Mouse (Mus musculus): ENCODE results near the gene Pde4d. TPM values are rescaled to one million over a fixed set of nuclear protein-coding genes. Genes with fewer than 3 reads are reported as not detected.

The Pde4d gene
- polyA plus RNA-seq, 2 experiments = 11.7 to 17.3 TPM

DNA sequence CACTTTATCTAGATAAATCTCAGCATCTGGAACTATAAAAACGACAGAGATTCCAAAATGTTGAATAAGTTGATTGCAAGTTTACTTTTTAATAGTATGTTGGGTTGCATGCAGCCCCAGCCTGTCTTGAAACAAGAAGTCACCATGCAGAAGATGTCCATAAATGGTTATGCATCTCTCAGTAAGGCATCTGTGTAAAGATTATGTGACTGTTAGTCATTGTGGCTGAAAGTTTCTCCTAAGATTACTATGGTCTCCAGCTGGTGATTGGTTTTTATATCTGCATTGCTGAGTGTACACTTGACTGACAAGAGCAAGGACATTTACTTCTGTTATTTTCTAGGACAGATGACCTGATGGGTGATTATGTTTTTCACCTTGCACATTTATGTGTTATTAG lies 1265.6 kb downstream of the Pde4d start:
- no peak for TF ChIP-seq POLR2A (IDR thresholded peaks at IDR 0.05; ENCODE audit: borderline replicate concordance, extremely low read depth, insufficient read depth, insufficient read length)
- DNase-seq (ENCODE audit: low spot score) (no peak), ATAC-seq (ENCODE audit: low FRiP score, low read depth) (no peak)
- Histone ChIP-seq H3K9me3 (ENCODE audit: control insufficient read depth, low read length) (no peaks in the 10 kb centered on the region), H3K9ac (ENCODE audit: low read depth, low read length, severe bottlenecking) (no peak overlapping the region), H3K4me2 (replicated peaks; ENCODE audit: low read depth, low read length, severe bottlenecking) (no peak overlapping the region), H3K27ac (replicated peaks; ENCODE audit: low read depth, low read length) (no peak overlapping the region), H3K4me1 (ENCODE audit: control insufficient read depth, insufficient read depth, low read length) (no peaks in the 10 kb centered on the region), H3K36me3 (ENCODE audit: control insufficient read depth, insufficient read depth, low read length) (no peaks in the 10 kb centered on the region), H3K4me3 (replicated peaks; ENCODE audit: low read length) (no peak overlapping the region), H3K27me3 (ENCODE audit: control insufficient read depth, insufficient read depth, low read length) (no peaks in the 10 kb centered on the region)
- WGBS = 57% methylated on average over 1 of the region's 1 CpGs

DNA sequence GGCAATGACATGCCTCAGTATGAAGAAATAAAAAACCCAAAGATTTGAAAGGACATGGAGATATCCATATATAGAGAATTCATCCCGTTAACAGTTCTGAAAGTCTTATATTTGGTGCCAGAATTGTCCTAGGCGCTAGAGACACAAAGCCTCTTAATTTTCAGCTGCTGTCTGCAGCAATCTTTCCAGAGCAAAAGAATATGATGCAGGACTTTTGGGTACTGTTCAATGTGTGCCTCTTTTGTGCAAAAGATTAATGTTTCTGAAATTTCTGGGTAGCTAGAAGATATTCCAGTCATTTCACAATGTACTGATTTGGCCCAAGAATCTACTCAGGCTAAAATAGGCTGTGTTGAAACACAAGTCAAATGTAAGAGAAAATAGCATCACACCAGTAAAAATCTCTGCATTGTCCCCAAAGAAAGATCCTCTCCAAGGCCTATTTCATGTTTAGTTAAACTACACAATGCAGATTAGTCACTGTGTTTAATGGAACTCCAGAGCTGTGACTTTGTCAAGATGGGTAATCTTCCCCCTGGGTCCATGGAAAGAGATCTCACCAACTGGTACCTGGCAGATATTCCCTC lies 1270.5 kb downstream of the Pde4d start:
- H3K36me3 ChIP-seq (ENCODE audit: control insufficient read depth, insufficient read depth, low read length) = no peaks in the 10 kb centered on the region
- ATAC-seq (ENCODE audit: low FRiP score, low read depth) = no peak
- H3K4me2 ChIP-seq (replicated peaks; ENCODE audit: low read depth, low read length, severe bottlenecking) = no peak overlapping the region
- no peak for DNase-seq (ENCODE audit: low spot score)
- H3K9ac ChIP-seq (ENCODE audit: low read depth, low read length, severe bottlenecking) = no peak overlapping the region
- no peak for TF ChIP-seq POLR2A (IDR thresholded peaks at IDR 0.05; ENCODE audit: borderline replicate concordance, extremely low read depth, insufficient read depth, insufficient read length)
- no peak overlapping the region for H3K4me3 ChIP-seq (replicated peaks; ENCODE audit: low read length)
- no peaks in the 10 kb centered on the region for H3K9me3 ChIP-seq (ENCODE audit: control insufficient read depth, low read length)
- 86% methylated on average over 2 of the region's 2 CpGs for WGBS
- H3K27ac ChIP-seq (replicated peaks; ENCODE audit: low read depth, low read length) = no peak overlapping the region
- no peaks in the 10 kb centered on the region for H3K27me3 ChIP-seq (ENCODE audit: control insufficient read depth, insufficient read depth, low read length)
- H3K4me1 ChIP-seq (ENCODE audit: control insufficient read depth, insufficient read depth, low read length) = peaks cover 19% of the 10 kb centered on the region

- DNase-seq (ENCODE audit: low spot score) (no peak), ATAC-seq (ENCODE audit: low FRiP score, low read depth) (peak; percentile 78; the same call in 1 of the 2 replicates)
- 46% methylated on average over 6 of the region's 6 CpGs for WGBS
- H3K27ac ChIP-seq (replicated peaks; ENCODE audit: low read depth, low read length) = no peak overlapping the region
- no peak overlapping the region for H3K9ac ChIP-seq (ENCODE audit: low read depth, low read length, severe bottlenecking)
- no peak overlapping the region for H3K4me3 ChIP-seq (replicated peaks; ENCODE audit: low read length)
- H3K4me2 ChIP-seq (replicated peaks; ENCODE audit: low read depth, low read length, severe bottlenecking) = no peak overlapping the region
- no peaks in the 10 kb centered on the region for H3K36me3 ChIP-seq (ENCODE audit: control insufficient read depth, insufficient read depth, low read length)
- TF ChIP-seq POLR2A (IDR thresholded peaks at IDR 0.05; ENCODE audit: borderline replicate concordance, extremely low read depth, insufficient read depth, insufficient read length) = no peak
- no peaks in the 10 kb centered on the region for H3K27me3 ChIP-seq (ENCODE audit: control insufficient read depth, insufficient read depth, low read length)
- no peaks in the 10 kb centered on the region for H3K9me3 ChIP-seq (ENCODE audit: control insufficient read depth, low read length)
- H3K4me1 ChIP-seq (ENCODE audit: control insufficient read depth, insufficient read depth, low read length) = peaks cover 30% of the 10 kb centered on the region
These were observed 1272.7 kb downstream of the Pde4d start for GRCm38 (mm10) chr13:109722237-109723119.

GRCm38 (mm10) chr13:109727346-109727745 lies 1277.6 kb downstream of the Pde4d start:
- no peak for TF ChIP-seq POLR2A (IDR thresholded peaks at IDR 0.05; ENCODE audit: borderline replicate concordance, extremely low read depth, insufficient read depth, insufficient read length)
- no peak overlapping the region for H3K27ac ChIP-seq (replicated peaks; ENCODE audit: low read depth, low read length)
- DNase-seq (ENCODE audit: low spot score) (no peak), ATAC-seq (ENCODE audit: low FRiP score, low read depth) (no peak)
- 76% methylated on average over 5 of the region's 5 CpGs for WGBS
- H3K4me2 ChIP-seq (replicated peaks; ENCODE audit: low read depth, low read length, severe bottlenecking) = no peak overlapping the region
- no peak overlapping the region for H3K9ac ChIP-seq (ENCODE audit: low read depth, low read length, severe bottlenecking)
- H3K36me3 ChIP-seq (ENCODE audit: control insufficient read depth, insufficient read depth, low read length) = no peaks in the 10 kb centered on the region
- H3K4me3 ChIP-seq (replicated peaks; ENCODE audit: low read length) = no peak overlapping the region
- H3K9me3 ChIP-seq (ENCODE audit: control insufficient read depth, low read length) = no peaks in the 10 kb centered on the region
- peaks cover 22% of the 10 kb centered on the region for H3K4me1 ChIP-seq (ENCODE audit: control insufficient read depth, insufficient read depth, low read length)
- no peaks in the 10 kb centered on the region for H3K27me3 ChIP-seq (ENCODE audit: control insufficient read depth, insufficient read depth, low read length)

DNA sequence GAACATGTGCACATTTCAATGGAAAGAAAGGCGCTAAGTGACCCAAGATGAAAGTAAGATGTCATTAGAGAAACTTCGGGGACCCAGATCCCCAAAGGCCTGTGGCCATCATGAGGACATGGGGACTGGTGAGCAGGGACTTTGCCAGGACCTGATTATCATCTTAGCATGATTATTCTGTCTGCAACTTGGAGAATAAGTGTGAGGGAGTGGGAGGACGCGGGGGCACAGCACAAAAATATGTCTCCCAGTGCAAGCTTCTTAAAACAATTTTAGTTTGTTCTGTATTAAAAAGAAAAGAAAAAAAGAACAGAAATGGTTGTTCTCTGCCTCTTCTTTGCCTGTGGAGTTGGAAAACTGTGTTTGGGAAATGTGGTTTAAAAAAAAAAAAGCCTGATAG lies 1279.9 kb downstream of the Pde4d start:
- no peak for TF ChIP-seq POLR2A (IDR thresholded peaks at IDR 0.05; ENCODE audit: borderline replicate concordance, extremely low read depth, insufficient read depth, insufficient read length)
- no peak overlapping the region for H3K27ac ChIP-seq (replicated peaks; ENCODE audit: low read depth, low read length)
- H3K9ac ChIP-seq (ENCODE audit: low read depth, low read length, severe bottlenecking) = no peak overlapping the region
- no peak for ATAC-seq (ENCODE audit: low FRiP score, low read depth)
- DNase-seq (ENCODE audit: low spot score) = no peak
- no peaks in the 10 kb centered on the region for H3K36me3 ChIP-seq (ENCODE audit: control insufficient read depth, insufficient read depth, low read length)
- H3K4me3 ChIP-seq (replicated peaks; ENCODE audit: low read length) = no peak overlapping the region
- 56% methylated on average over 4 of the region's 4 CpGs for WGBS
- no peaks in the 10 kb centered on the region for H3K9me3 ChIP-seq (ENCODE audit: control insufficient read depth, low read length)
- H3K4me2 ChIP-seq (replicated peaks; ENCODE audit: low read depth, low read length, severe bottlenecking) = no peak overlapping the region
- peaks cover 14% of the 10 kb centered on the region for H3K4me1 ChIP-seq (ENCODE audit: control insufficient read depth, insufficient read depth, low read length)
- no peaks in the 10 kb centered on the region for H3K27me3 ChIP-seq (ENCODE audit: control insufficient read depth, insufficient read depth, low read length)

Measured in limb, embryonic 14.5 days (tissue).